Mouse (Mus musculus): ENCODE results near the gene Uap1l1.

The Uap1l1 gene

GRCm38 (mm10) chr2:25369996-25370395 is 4.5 kb upstream of the Uap1l1 start:
- 95% methylated on average over 3 of the region's 3 CpGs for WGBS

DNA sequence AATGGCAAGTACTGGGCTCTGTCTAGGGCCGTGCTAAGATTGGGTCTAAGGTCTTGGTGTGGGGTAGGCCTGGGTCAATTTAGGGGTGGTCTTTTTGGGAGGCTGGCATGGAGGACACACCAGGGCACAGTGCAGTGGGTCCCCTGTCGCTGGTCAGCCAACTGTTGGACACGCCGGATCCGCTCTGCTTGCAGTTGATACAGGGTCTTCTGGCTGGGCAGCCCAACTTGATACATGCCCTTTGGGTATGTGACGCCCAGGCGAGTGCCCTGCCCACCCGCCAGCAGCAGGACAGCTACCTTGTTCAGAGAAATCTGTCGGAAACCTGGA is 756 bp downstream of the Uap1l1 start:
- WGBS = 49% methylated on average over 9 of the region's 9 CpGs

GRCm38 (mm10) chr2:25364313-25364712 is 1.2 kb downstream of the Uap1l1 start:
- WGBS = 95% methylated on average over 4 of the region's 4 CpGs

- WGBS = 72% methylated on average over 13 of the region's 13 CpGs
Observed at GRCm38 (mm10) chr2:25363478-25364178, 1.9 kb downstream of the Uap1l1 start.

GRCm38 (mm10) chr2:25359848-25360247 is 5.6 kb downstream of the Uap1l1 start:
- 81% methylated on average over 4 of the region's 4 CpGs for WGBS

DNA sequence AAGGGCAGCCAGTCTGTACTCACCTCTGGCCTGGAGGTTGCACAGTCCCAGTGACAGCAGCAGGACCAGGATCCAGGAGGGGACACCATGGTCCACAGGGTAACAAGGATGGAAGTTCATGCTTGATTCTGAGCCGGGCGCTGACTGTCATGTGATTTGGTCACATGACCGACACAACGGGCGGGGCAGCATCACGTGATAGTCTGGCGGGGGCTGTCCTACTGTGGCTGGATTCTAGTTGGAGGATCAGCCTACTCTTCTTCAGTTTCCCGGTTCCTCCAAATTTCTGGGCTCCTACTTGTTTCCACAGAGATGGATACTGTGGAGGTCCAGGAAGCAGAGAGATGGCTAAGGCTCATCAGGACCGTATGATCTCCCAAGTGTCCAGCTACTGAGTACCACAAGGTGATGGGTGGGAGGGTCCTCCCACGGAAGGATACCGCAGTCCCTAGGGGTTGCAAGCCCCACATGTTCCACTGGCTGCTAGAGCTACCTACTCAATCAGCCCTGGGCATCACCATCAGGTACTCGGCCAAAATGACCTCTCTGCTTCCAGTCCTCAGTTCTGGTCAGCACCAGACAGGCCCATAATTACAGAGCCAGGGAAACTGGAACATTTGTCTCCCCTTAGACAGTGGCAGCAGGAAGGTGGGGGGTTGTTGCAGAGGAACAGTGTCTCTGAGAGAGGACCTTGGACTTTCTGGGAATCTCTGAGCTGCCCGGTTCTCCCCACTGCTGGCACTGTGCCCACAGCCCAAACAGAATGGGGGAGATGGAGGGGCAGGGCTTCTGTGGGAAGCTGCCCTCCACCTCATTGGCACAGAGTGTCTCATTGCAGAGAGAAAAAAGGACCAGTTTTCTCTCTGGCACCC is 9.0 kb downstream of the Uap1l1 start, which contains the start of gene Dpp7:
Gene Dpp7 (minus strand): TSS at position 152 of the 872 bp plus-strand sequence.
- WGBS = 3% methylated on average over 13 of the region's 13 CpGs

GRCm38 (mm10) chr2:25355419-25356066 is 9.9 kb downstream of the Uap1l1 start:
- WGBS = 37% methylated on average over 18 of the region's 18 CpGs

GRCm38 (mm10) chr2:25354211-25354610 is 11.3 kb downstream of the Uap1l1 start:
- WGBS = 85% methylated on average over 6 of the region's 6 CpGs

DNA sequence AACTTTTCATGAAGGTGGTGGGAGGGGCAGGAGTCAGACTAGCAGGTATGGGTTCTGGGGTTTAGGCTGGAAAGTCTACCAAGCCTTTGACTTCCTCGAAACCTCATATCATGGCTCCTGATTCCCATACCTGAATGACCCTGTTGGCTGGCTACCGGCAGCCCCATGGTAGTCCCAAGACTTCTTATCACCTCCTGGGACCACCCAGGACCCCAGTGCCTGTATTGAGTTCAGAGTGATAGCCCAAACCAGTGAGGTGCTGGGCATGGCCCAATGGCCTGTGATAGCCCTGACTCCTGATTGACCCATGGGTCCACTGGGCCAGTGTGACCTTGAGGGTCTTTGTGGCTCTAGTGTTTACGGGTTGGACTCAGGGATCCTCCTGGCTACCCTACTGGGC is 14.8 kb downstream of the Uap1l1 start:
- WGBS = 97% methylated on average over 3 of the region's 3 CpGs

DNA sequence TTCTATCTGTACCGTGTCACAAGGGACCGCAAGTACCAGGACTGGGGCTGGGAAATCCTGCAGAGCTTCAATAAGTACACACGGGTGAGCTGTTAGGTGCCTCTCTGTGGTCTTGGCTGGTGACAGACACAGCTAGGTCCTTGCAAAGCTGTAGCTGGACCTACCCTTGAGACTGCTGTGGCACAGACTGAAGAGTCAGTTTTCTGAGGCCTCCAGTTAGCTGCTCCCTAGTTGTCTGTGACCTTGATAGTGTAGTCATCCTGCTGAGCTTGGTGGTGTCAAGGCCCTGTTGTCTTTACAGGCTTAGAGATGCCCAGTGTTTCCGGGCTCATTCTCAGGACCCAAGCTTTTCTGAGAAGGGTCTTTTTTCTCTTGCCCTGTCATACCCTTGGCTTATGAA is 16.0 kb downstream of the Uap1l1 start:
- WGBS = 89% methylated on average over 4 of the region's 4 CpGs

GRCm38 (mm10) chr2:25348162-25348561 is 17.3 kb downstream of the Uap1l1 start:
- WGBS = 76% methylated on average over 7 of the region's 7 CpGs

- WGBS = 69% methylated on average over 6 of the region's 6 CpGs
Observed at GRCm38 (mm10) chr2:25338303-25338702, 27.2 kb downstream of the Uap1l1 start.

- 73% methylated on average over 2 of the region's 2 CpGs for WGBS
Observed at GRCm38 (mm10) chr2:25333569-25333968, 31.9 kb downstream of the Uap1l1 start.

- under 1% methylated on average over 78 of the region's 78 CpGs for WGBS
Observed at GRCm38 (mm10) chr2:25332286-25333160, 33.0 kb downstream of the Uap1l1 start, which contains the start of gene Man1b1. TSS of gene Man1b1 (plus strand) at chr2:25332338.

DNA sequence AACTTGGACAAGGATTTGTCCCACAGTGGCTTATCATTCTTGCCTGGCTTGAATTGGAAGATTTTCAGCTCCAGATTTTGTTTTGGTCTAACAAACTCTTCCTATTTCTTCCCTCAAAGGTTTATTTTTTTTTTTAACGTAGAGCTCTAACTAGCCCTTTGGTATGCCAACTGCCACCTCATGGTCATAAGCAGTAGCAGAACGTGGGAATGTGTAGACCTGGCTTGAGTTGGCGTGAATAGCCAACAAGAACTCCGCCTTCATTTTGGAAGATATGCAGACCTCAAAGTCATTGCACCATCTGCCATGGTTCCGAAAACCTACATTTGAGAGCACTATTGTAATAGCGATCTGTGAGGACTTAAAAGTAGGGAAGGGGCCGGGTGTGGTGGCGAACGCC is 34.0 kb downstream of the Uap1l1 start:
- WGBS = 48% methylated on average over 9 of the region's 9 CpGs

DNA sequence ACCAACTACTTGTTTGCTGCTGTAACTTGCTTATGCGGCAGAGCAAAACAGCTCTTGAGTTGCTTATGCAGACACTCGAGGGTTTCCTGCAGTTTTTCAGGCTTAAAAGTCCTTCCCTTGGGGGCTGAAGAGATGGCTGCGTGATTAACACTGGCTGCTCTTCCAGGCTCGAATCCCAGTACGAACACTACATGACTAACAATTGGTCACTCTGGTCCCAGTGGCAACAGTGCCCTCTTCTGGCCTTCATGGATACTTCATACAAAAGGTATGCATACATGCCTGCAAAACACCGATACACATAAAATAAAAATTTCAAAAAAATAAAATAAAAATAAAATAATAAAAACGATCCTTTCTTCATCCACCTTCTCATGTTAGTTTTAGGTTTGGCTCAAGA is 37.0 kb downstream of the Uap1l1 start:
- WGBS = 21% methylated on average over 7 of the region's 7 CpGs

GRCm38 (mm10) chr2:25326036-25326435 is 39.4 kb downstream of the Uap1l1 start:
- 75% methylated on average over 2 of the region's 2 CpGs for WGBS

DNA sequence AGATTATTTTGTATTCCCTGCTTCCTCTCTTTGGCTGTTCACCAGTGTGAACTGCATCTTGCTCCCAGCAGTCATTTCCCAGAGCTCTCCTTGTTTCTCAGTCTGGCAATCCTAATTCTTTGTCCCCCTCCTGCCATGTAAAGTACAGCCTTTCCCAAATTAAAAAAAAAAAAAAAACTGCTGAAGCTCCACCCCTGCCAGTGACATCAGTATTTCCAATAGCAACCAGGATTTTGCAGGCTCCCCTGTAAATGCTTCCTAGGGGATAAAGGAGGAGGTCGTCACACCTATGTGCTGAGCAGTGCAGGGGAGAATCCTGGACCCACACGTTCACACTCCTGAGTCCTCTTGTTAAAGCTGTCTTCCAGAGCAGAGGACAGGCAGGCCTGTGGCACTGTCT is 45.4 kb downstream of the Uap1l1 start:
- WGBS = 23% methylated on average over 2 of the region's 2 CpGs

DNA sequence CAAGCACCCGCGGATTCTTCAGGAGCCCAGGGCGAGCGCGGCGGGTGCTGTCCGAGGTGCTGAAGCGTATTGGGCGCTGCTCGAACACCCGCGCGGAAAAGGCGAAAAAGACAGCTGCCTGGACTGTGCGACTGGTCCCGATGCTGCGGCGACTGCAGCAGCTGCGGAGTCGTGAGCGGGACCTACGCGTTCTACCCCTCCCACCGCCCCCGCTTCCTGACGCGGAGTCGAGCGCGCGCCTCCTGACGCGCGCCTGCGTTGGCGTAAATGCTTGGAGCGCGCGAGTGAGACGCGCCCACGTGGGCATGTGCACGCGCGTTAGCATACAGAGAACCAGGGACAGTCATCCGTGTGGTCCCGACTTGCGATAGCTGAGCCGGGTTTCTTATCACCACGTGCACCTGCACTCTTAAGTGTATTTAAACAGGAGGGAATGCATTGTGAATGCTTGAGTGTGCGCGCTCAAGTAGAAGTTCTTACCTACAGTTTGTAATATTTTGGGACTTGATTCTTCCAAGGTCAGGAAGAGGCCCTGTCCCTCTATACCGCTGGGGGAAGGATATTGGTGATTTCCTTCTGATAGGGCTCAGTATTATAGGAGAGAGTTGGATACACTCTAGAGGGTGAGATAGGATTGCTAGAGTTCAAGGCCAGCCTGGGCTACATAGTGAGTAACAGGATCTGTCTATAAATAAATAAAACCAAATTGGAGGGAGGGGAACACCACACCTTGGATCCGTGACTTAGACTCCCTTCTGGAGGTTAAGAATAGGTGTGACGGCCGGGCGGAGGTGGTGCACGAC is 46.3 kb downstream of the Uap1l1 start, which contains the start of gene Grin1:
Gene Grin1 (minus strand): TSS at position 217 of the 803 bp plus-strand sequence.
- 8% methylated on average over 58 of the region's 58 CpGs for WGBS

Measured in cerebral cortex, adult 2 months (tissue).